Mouse (Mus musculus) ES-Bruce4 (cell line): ENCODE measurements around the gene Cyb5r4. TPM values are rescaled to one million over a fixed set of nuclear protein-coding genes. Genes with fewer than 3 reads are reported as not detected.
"Not testable (repeated sequence)": the region's sequence is repeated elsewhere in the genome, so short reads cannot be mapped to it uniquely, and the experiment has no call there.

ENCODE experiments used
- H3K27ac ChIP-seq: 2 replicates; pipeline ENCODE4 v1.5.1; 2012; ENCODE audit warnings: low read length, inconsistent platforms; ENCODE audit not compliant: insufficient read depth
- H3K27me3 ChIP-seq: 2 replicates; pipeline ENCODE4 v1.6.1; 2012; ENCODE audit warnings: mild to moderate bottlenecking, low read length, inconsistent platforms; ENCODE audit not compliant: control insufficient read depth, poor library complexity, insufficient read depth, severe bottlenecking
- H3K36me3 ChIP-seq: 2 replicates; pipeline ENCODE4 v1.6.1; 2012; ENCODE audit warnings: inconsistent platforms, mild to moderate bottlenecking, low read length, moderate library complexity; ENCODE audit not compliant: control insufficient read depth, poor library complexity, insufficient read depth, severe bottlenecking
- H3K4me1 ChIP-seq: one replicate; pipeline ENCODE4 v1.8.1; 2011; ENCODE audit warnings: low read length; ENCODE audit not compliant: control insufficient read depth, insufficient read depth
- H3K4me3 ChIP-seq: 2 replicates; pipeline ENCODE4 v1.5.1; 2011; ENCODE audit warnings: low read depth, mild to moderate bottlenecking, low read length
- H3K9ac ChIP-seq: 2 replicates; pipeline ENCODE4 v1.6.1; 2012; ENCODE audit warnings: low read depth, mild to moderate bottlenecking, inconsistent platforms; ENCODE audit not compliant: poor library complexity, severe bottlenecking
- H3K9me3 ChIP-seq: replicated peaks from 2 replicates; pipeline ENCODE4 v1.6.1; 2012; ENCODE audit warnings: mild to moderate bottlenecking, low read length, inconsistent platforms; ENCODE audit not compliant: control insufficient read depth, poor library complexity, insufficient read depth, severe bottlenecking
- CTCF ChIP-seq: IDR thresholded peaks from one replicate; pipeline ENCODE4 v1.8.1; 2011; ENCODE audit warnings: low read depth, low read length
- EP300 ChIP-seq: IDR thresholded peaks from 2 replicates; pipeline ENCODE4 v1.6.1; 2011; ENCODE audit warnings: low read depth, low read length; ENCODE audit not compliant: insufficient read depth
- POLR2A ChIP-seq: IDR thresholded peaks from one replicate; pipeline ENCODE4 v1.8.1; 2011; ENCODE audit warnings: low read length; ENCODE audit not compliant: insufficient read depth
- polyA plus RNA-seq: library from polyadenylated mRNA; stranded (reverse); fragments of >200 nt; gene quantifications from 2 replicates; pipeline ENCODE4 v1.2.4, GENCODE M21; 2011; ENCODE audit warnings: low read depth; ENCODE audit not compliant: missing spikeins, insufficient read depth, insufficient read length

Gene Cyb5r4
- polyA plus RNA-seq, 1 experiment: 51.0 TPM

DNA sequence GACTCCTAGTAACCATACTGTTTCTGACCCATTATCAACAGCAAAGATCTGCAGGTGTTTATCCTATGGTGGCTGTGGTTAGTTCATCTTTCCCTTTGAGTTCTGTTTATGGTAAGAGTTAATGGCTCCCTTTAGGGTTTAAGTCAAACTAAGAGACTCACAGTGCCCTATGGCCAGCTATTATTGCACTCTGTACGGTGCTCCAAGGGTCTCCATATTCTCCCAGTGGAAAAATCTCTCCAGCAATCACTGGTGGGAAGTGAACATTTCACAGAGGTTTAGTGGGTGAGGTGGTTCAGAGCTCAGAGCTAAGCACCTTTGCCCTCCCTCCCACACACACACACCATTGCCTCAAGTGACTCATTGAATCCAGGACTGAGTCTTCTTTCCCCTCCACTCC is 94.2 kb downstream of the Cyb5r4 start:
- Histone ChIP-seq H3K4me1 (no peaks in the 10 kb centered on the region), H3K9me3 (no peaks in the 10 kb centered on the region), H3K27me3 (no peaks in the 10 kb centered on the region), H3K27ac (no peak overlapping the region), H3K36me3 (no peaks in the 10 kb centered on the region), H3K9ac (no peak overlapping the region), H3K4me3 (no peak overlapping the region)
- TF ChIP-seq EP300 (no peak), CTCF (no peak), POLR2A (no peak)

- TF ChIP-seq CTCF (no peak), POLR2A (no peak), EP300 (no peak)
- H3K36me3 ChIP-seq: no peaks in the 10 kb centered on the region
- no peaks in the 10 kb centered on the region for H3K27me3 ChIP-seq
- no peaks in the 10 kb centered on the region for H3K9me3 ChIP-seq
- H3K4me3 ChIP-seq: no peak overlapping the region
- H3K4me1 ChIP-seq: no peaks in the 10 kb centered on the region
- H3K9ac ChIP-seq: no peak overlapping the region
- no peak overlapping the region for H3K27ac ChIP-seq
These were observed 97.2 kb downstream of the Cyb5r4 start for GRCm38 (mm10) chr9:87118996-87119395.

DNA sequence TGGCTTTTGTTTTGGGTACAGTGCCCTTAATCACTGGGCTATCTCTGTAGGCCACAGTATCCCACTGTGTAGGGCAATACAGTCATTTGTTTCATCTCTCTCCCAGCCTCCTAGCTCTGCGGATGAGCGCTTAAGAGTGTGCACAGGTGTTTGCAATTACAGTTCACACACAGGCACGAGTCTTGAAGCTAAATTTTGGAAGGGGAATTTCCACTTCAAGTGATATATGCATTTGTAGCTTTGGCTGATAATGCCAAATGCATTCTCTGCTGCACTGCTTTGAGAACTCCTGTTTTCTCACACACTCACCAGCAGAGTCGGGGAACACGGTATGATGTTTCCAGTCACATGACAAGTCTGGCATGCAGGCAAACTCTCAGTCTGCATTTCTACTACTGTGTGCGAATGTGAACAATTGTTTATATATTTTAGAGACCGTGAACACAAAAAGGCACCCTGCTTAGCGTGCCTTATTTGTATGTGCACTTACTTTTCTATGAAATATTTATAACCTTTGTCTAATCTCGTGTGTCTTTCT is 100.2 kb downstream of the Cyb5r4 start:
- no peak overlapping the region for H3K4me3 ChIP-seq

GRCm38 (mm10) chr9:87127046-87127445 is 105.2 kb downstream of the Cyb5r4 start:
- H3K9ac ChIP-seq, H3K36me3 ChIP-seq, H3K9me3 ChIP-seq, H3K27me3 ChIP-seq, H3K4me3 ChIP-seq, H3K27ac ChIP-seq, H3K4me1 ChIP-seq: not testable (repeated sequence)

More for the DNA sequence above, 100.2 kb downstream of the Cyb5r4 start:
- TF ChIP-seq CTCF (no peak), EP300 (no peak), POLR2A (no peak)
- Histone ChIP-seq H3K27me3 (no peaks in the 10 kb centered on the region), H3K4me1 (no peaks in the 10 kb centered on the region), H3K9me3 (no peaks in the 10 kb centered on the region), H3K27ac (no peak overlapping the region), H3K36me3 (no peaks in the 10 kb centered on the region), H3K9ac (no peak overlapping the region)

Other genes starting within 250 kb of the Cyb5r4 start
- 2.9 and 4.5 TPM in 2 replicates for gene Snap91, start 141.4 kb upstream of the Cyb5r4 start, polyA plus RNA-seq
- not detected in 2 replicates for gene Ripply2, start 6.5 kb upstream of the Cyb5r4 start, polyA plus RNA-seq
- not detected in 2 replicates for gene Mrap2, start 122.3 kb downstream of the Cyb5r4 start, polyA plus RNA-seq
- 10.0 and 11.3 TPM in 2 replicates for gene Cep162, start 233.5 kb downstream of the Cyb5r4 start, polyA plus RNA-seq